Mouse (Mus musculus) limb, embryonic 11.5 days (tissue): Measurements from ENCODE around the gene Wdr82. TPM values are rescaled to one million over a fixed set of nuclear protein-coding genes. Genes with fewer than 3 reads are reported as not detected.

Source experiments
- ATAC-seq: fragments of 200-750 bp; cut with Nextera tagmentation; 2 replicates; pipeline ENCODE4 v1.8.0; 2017; ENCODE audit warnings: low read depth; ENCODE audit not compliant: insufficient number of reproducible peaks, low FRiP score, low TSS enrichment
- DNase-seq: peaks from one replicate; pipeline ENCODE4 v3.0.0-alpha.2; 2015; ENCODE audit warnings: low spot score
- H3K27ac ChIP-seq: fragments of 300-500 bp; sonication (generic); replicated peaks from 2 replicates; pipeline ENCODE4 v1.5.1; 2014; ENCODE audit warnings: low read depth, mild to moderate bottlenecking, low read length
- H3K27me3 ChIP-seq: fragments of 300-500 bp; sonication (generic); 2 replicates; pipeline ENCODE4 v1.6.1; 2014; ENCODE audit warnings: mild to moderate bottlenecking, low read length, mixed read lengths; ENCODE audit not compliant: control insufficient read depth, insufficient read depth
- H3K36me3 ChIP-seq: fragments of 300-500 bp; sonication (generic); 2 replicates; pipeline ENCODE4 v1.6.1; 2014; ENCODE audit warnings: mild to moderate bottlenecking, low read length, moderate library complexity, mixed read lengths; ENCODE audit not compliant: control insufficient read depth, insufficient read depth
- H3K4me1 ChIP-seq: fragments of 300-500 bp; sonication (generic); 2 replicates; pipeline ENCODE4 v1.6.1; 2014; ENCODE audit warnings: low read length, mixed read lengths; ENCODE audit not compliant: control insufficient read depth, insufficient read depth
- H3K4me2 ChIP-seq: fragments of 300-500 bp; sonication (generic); 2 replicates; pipeline ENCODE4 v1.6.1; 2014; ENCODE audit warnings: low read depth, mild to moderate bottlenecking, moderate library complexity; ENCODE audit not compliant: severe bottlenecking
- H3K4me3 ChIP-seq: fragments of 300-500 bp; sonication (generic); 2 replicates; pipeline ENCODE4 v1.5.1; 2014; ENCODE audit warnings: low read depth, low read length
- H3K9ac ChIP-seq: fragments of 300-500 bp; sonication (generic); 2 replicates; pipeline ENCODE4 v1.6.1; 2014; ENCODE audit warnings: mild to moderate bottlenecking, low read length
- H3K9me3 ChIP-seq: fragments of 300-500 bp; sonication (generic); 2 replicates; pipeline ENCODE4 v1.6.1; 2016; ENCODE audit warnings: low read length; ENCODE audit not compliant: control insufficient read depth
- WGBS: fragments of 180-500 bp; shearing (Covaris S2); extraction: QIAGEN DNeasy Blood & Tissue Kit; methylation state at CpG from one replicate; pipeline ENCODE4 v1.1.7; 2014; 5-methylcytosine and 5-hydroxymethylcytosine counted together
- polyA plus RNA-seq: library from polyadenylated mRNA; unstranded; fragments of >200 nt; fragmentation: Nextera tagmentation; extraction: Ambion mirVana; gene quantifications from 2 replicates; pipeline ENCODE4 v1.2.1, GENCODE M21; 2014

The Wdr82 gene
- polyA plus RNA-seq, 1 experiment from 2014 or later, result 31.3 TPM

GRCm38 (mm10) chr9:106202819-106203636 is 32.3 kb downstream of the Wdr82 start, which contains the start of gene Twf2:
Gene Twf2 (plus strand): TSS chr9:106203108.
- peak within 1 kb of the TSS; percentile 57 for H3K4me3 ChIP-seq
- no peaks in the 10 kb centered on the region for H3K27me3 ChIP-seq
- DNase-seq (peak; percentile 93), ATAC-seq (peak; percentile 83)
- peak within 1 kb of the TSS; percentile 21; the same call in 1 of the 2 replicates for H3K27ac ChIP-seq
- H3K36me3 ChIP-seq, result no peaks in the 10 kb centered on the region; the same call in 1 of the 2 replicates
- H3K4me2 ChIP-seq, result peak within 1 kb of the TSS; percentile 69
- peaks cover 10% of the 10 kb centered on the region for H3K4me1 ChIP-seq
- peak within 1 kb of the TSS; percentile 81 for H3K9ac ChIP-seq
- WGBS, result 1% methylated on average over 60 of the region's 61 CpGs
- no peaks in the 10 kb centered on the region for H3K9me3 ChIP-seq

- no peak for ATAC-seq
- Histone ChIP-seq H3K4me3 (peak overlapping the region; percentile 57), H3K36me3 (no peaks in the 10 kb centered on the region; the same call in 1 of the 2 replicates), H3K27ac (no peak overlapping the region), H3K9ac (no peak overlapping the region; the same call in 1 of the 2 replicates), H3K4me1 (peaks cover 10% of the 10 kb centered on the region), H3K27me3 (no peaks in the 10 kb centered on the region), H3K4me2 (peak overlapping the region; percentile 69; the same call in 1 of the 2 replicates), H3K9me3 (no peaks in the 10 kb centered on the region)
- 73% methylated on average over 7 of the region's 7 CpGs for WGBS
- DNase-seq, result no peak
Observed at GRCm38 (mm10) chr9:106203990-106204851, 33.5 kb downstream of the Wdr82 start.

- ATAC-seq, result no peak
- no peak overlapping the region for H3K4me2 ChIP-seq
- DNase-seq, result no peak
- no peaks in the 10 kb centered on the region for H3K9me3 ChIP-seq
- no peak overlapping the region for H3K4me3 ChIP-seq
- peaks cover 7% of the 10 kb centered on the region for H3K4me1 ChIP-seq
- H3K36me3 ChIP-seq, result no peaks in the 10 kb centered on the region; the same call in 1 of the 2 replicates
- 85% methylated on average over 7 of the region's 7 CpGs for WGBS
- no peak overlapping the region for H3K27ac ChIP-seq
- no peak overlapping the region for H3K9ac ChIP-seq
- H3K27me3 ChIP-seq, result no peaks in the 10 kb centered on the region
Observed at GRCm38 (mm10) chr9:106205713-106206290, 35.1 kb downstream of the Wdr82 start.

GRCm38 (mm10) chr9:106206515-106206914 is 35.8 kb downstream of the Wdr82 start:
- Histone ChIP-seq H3K36me3 (no peaks in the 10 kb centered on the region; the same call in 1 of the 2 replicates), H3K9me3 (no peaks in the 10 kb centered on the region), H3K4me3 (no peak overlapping the region), H3K4me2 (no peak overlapping the region), H3K27me3 (no peaks in the 10 kb centered on the region), H3K27ac (no peak overlapping the region), H3K9ac (no peak overlapping the region), H3K4me1 (peaks cover 10% of the 10 kb centered on the region)
- ATAC-seq (no peak), DNase-seq (no peak)
- 71% methylated on average over 2 of the region's 2 CpGs for WGBS

GRCm38 (mm10) chr9:106208181-106208580 is 37.5 kb downstream of the Wdr82 start:
- Histone ChIP-seq H3K4me1 (peaks cover 12% of the 10 kb centered on the region), H3K9me3 (no peaks in the 10 kb centered on the region), H3K27ac (no peak overlapping the region), H3K27me3 (no peaks in the 10 kb centered on the region), H3K36me3 (peaks cover 2% of the 10 kb centered on the region; the same call in 1 of the 2 replicates), H3K4me2 (no peak overlapping the region), H3K9ac (no peak overlapping the region), H3K4me3 (no peak overlapping the region)
- ATAC-seq, result no peak
- no peak for DNase-seq
- WGBS, result 80% methylated on average over 5 of the region's 5 CpGs

- H3K9me3 ChIP-seq, result no peaks in the 10 kb centered on the region
- DNase-seq (no peak), ATAC-seq (no peak)
- no peak overlapping the region for H3K27ac ChIP-seq
- no peak overlapping the region for H3K4me2 ChIP-seq
- WGBS, result 94% methylated on average over 4 of the region's 4 CpGs
- H3K36me3 ChIP-seq, result peaks cover 4% of the 10 kb centered on the region; the same call in 1 of the 2 replicates
- H3K9ac ChIP-seq, result no peak overlapping the region
- H3K4me3 ChIP-seq, result no peak overlapping the region
- peaks cover 5% of the 10 kb centered on the region; the same call in 1 of the 2 replicates for H3K4me1 ChIP-seq
- no peaks in the 10 kb centered on the region for H3K27me3 ChIP-seq
Observed at GRCm38 (mm10) chr9:106209954-106210353, 39.2 kb downstream of the Wdr82 start.

- Histone ChIP-seq H3K4me1 (peaks cover 5% of the 10 kb centered on the region; the same call in 1 of the 2 replicates), H3K9me3 (no peaks in the 10 kb centered on the region), H3K27me3 (no peaks in the 10 kb centered on the region), H3K36me3 (peaks cover 5% of the 10 kb centered on the region; the same call in 1 of the 2 replicates), H3K4me3 (no peak overlapping the region), H3K4me2 (peak overlapping the region; percentile 26), H3K9ac (no peak overlapping the region), H3K27ac (no peak overlapping the region)
- no peak for ATAC-seq
- peak; percentile 34 for DNase-seq
- 63% methylated on average over 9 of the region's 9 CpGs for WGBS
Observed at GRCm38 (mm10) chr9:106210853-106211609, 40.3 kb downstream of the Wdr82 start.
